Mouse (Mus musculus): Measurements from ENCODE around the gene Rreb1. TPM values are rescaled to one million over a fixed set of nuclear protein-coding genes. Genes with fewer than 3 reads are reported as not detected.
A peak's percentile ranks its signal among the peaks of the same experiment; 100 is the strongest.

Rreb1 gene
- polyA plus RNA-seq, 1 experiment from 2014 or later: 6.1 TPM

- no peak overlapping the region for H3K9ac ChIP-seq
- peaks cover 12% of the 10 kb centered on the region for H3K4me1 ChIP-seq
- no peak for ATAC-seq (ENCODE audit: low FRiP score)
- peaks cover 35% of the 10 kb centered on the region for H3K27me3 ChIP-seq
- H3K9me3 ChIP-seq (replicated peaks): no peaks in the 10 kb centered on the region
- H3K4me3 ChIP-seq: no peak overlapping the region
- H3K4me2 ChIP-seq (replicated peaks): no peak overlapping the region
- 43% methylated on average over 3 of the region's 3 CpGs for WGBS
- H3K27ac ChIP-seq: no peak overlapping the region
- no peaks in the 10 kb centered on the region for H3K36me3 ChIP-seq
Measured at GRCm38 (mm10) chr13:37760373-37760772, 17.8 kb upstream of the Rreb1 start.

- Histone ChIP-seq H3K27ac (no peak overlapping the region), H3K4me1 (peaks cover 12% of the 10 kb centered on the region), H3K27me3 (peaks cover 35% of the 10 kb centered on the region), H3K9me3 (replicated peaks) (no peaks in the 10 kb centered on the region; the same call in 1 of the 2 replicates), H3K4me3 (0 out of 2 replicates have a peak overlapping the region, but pooled peaks have one; percentile 2), H3K4me2 (replicated peaks) (peak overlapping the region; percentile 41), H3K36me3 (no peaks in the 10 kb centered on the region), H3K9ac (no peak overlapping the region)
- peak; percentile 64; the same call in 1 of the 2 replicates for ATAC-seq (ENCODE audit: low FRiP score)
- WGBS: 22% methylated on average over 23 of the region's 23 CpGs
Measured at GRCm38 (mm10) chr13:37760957-37761941, 17.0 kb upstream of the Rreb1 start.

GRCm38 (mm10) chr13:37763800-37764407 lies 14.3 kb upstream of the Rreb1 start:
- Histone ChIP-seq H3K9me3 (replicated peaks) (no peaks in the 10 kb centered on the region; the same call in 1 of the 2 replicates), H3K9ac (no peak overlapping the region), H3K36me3 (no peaks in the 10 kb centered on the region), H3K27ac (no peak overlapping the region), H3K4me3 (no peak overlapping the region), H3K4me2 (replicated peaks) (no peak overlapping the region), H3K27me3 (peaks cover 32% of the 10 kb centered on the region), H3K4me1 (peaks cover 12% of the 10 kb centered on the region)
- ATAC-seq (ENCODE audit: low FRiP score): no peak
- WGBS: 67% methylated on average over 9 of the region's 9 CpGs

GRCm38 (mm10) chr13:37769777-37770176 lies 8.4 kb upstream of the Rreb1 start:
- no peak overlapping the region for H3K4me2 ChIP-seq (replicated peaks)
- H3K4me1 ChIP-seq: 0 out of 2 replicates have a peak, but pooled peaks cover 3% of the 10 kb centered on the region
- WGBS: 5% methylated on average over 1 of the region's 1 CpGs
- no peaks in the 10 kb centered on the region for H3K27me3 ChIP-seq
- no peak for ATAC-seq (ENCODE audit: low FRiP score)
- H3K9me3 ChIP-seq (replicated peaks): no peaks in the 10 kb centered on the region; the same call in 1 of the 2 replicates
- no peaks in the 10 kb centered on the region for H3K36me3 ChIP-seq
- H3K9ac ChIP-seq: no peak overlapping the region
- H3K27ac ChIP-seq: no peak overlapping the region
- H3K4me3 ChIP-seq: no peak overlapping the region

GRCm38 (mm10) chr13:37773476-37773875 lies 4.7 kb upstream of the Rreb1 start:
- Histone ChIP-seq H3K4me3 (no peak overlapping the region), H3K27me3 (peaks cover 16% of the 10 kb centered on the region), H3K9ac (no peak overlapping the region), H3K4me2 (replicated peaks) (no peak overlapping the region), H3K9me3 (replicated peaks) (no peaks in the 10 kb centered on the region), H3K36me3 (no peaks in the 10 kb centered on the region), H3K27ac (no peak overlapping the region), H3K4me1 (peaks cover 10% of the 10 kb centered on the region)
- ATAC-seq (ENCODE audit: low FRiP score): no peak

- no peaks in the 10 kb centered on the region for H3K9me3 ChIP-seq (replicated peaks)
- no peak overlapping the region for H3K4me2 ChIP-seq (replicated peaks)
- peaks cover 20% of the 10 kb centered on the region for H3K4me1 ChIP-seq
- peaks cover 38% of the 10 kb centered on the region for H3K27me3 ChIP-seq
- ATAC-seq (ENCODE audit: low FRiP score): no peak
- H3K9ac ChIP-seq: no peak overlapping the region
- H3K27ac ChIP-seq: no peak overlapping the region
- H3K4me3 ChIP-seq: no peak overlapping the region
- H3K36me3 ChIP-seq: no peaks in the 10 kb centered on the region
Measured at GRCm38 (mm10) chr13:37776675-37777074, 1.5 kb upstream of the Rreb1 start.

- H3K4me1 ChIP-seq: peaks cover 20% of the 10 kb centered on the region
- H3K27ac ChIP-seq: no peak overlapping the region
- peaks cover 38% of the 10 kb centered on the region for H3K27me3 ChIP-seq
- H3K9ac ChIP-seq: peak overlapping the region; percentile 62
- H3K4me3 ChIP-seq: peak overlapping the region; percentile 57
- H3K4me2 ChIP-seq (replicated peaks): peak overlapping the region; percentile 100
- peak; percentile 66 for ATAC-seq (ENCODE audit: low FRiP score)
- no peaks in the 10 kb centered on the region for H3K9me3 ChIP-seq (replicated peaks)
- WGBS: 19% methylated on average over 25 of the region's 25 CpGs
- no peaks in the 10 kb centered on the region for H3K36me3 ChIP-seq
Measured at GRCm38 (mm10) chr13:37777351-37778146, 651 bp upstream of the Rreb1 start.

- Histone ChIP-seq H3K9me3 (replicated peaks) (no peaks in the 10 kb centered on the region), H3K27me3 (peaks cover 38% of the 10 kb centered on the region), H3K27ac (no peak overlapping the region), H3K4me2 (replicated peaks) (peak overlapping the region; percentile 100), H3K4me1 (peaks cover 20% of the 10 kb centered on the region), H3K4me3 (peak overlapping the region; percentile 57), H3K36me3 (no peaks in the 10 kb centered on the region), H3K9ac (peak overlapping the region; percentile 62)
- under 1% methylated on average over 33 of the region's 33 CpGs for WGBS
- ATAC-seq (ENCODE audit: low FRiP score): peak; percentile 56
Measured at GRCm38 (mm10) chr13:37778594-37779231, 513 bp downstream of the Rreb1 start.

- peaks cover 20% of the 10 kb centered on the region for H3K4me1 ChIP-seq
- ATAC-seq (ENCODE audit: low FRiP score): no peak
- peak overlapping the region; percentile 57 for H3K4me3 ChIP-seq
- no peaks in the 10 kb centered on the region for H3K36me3 ChIP-seq
- 3% methylated on average over 9 of the region's 9 CpGs for WGBS
- H3K27ac ChIP-seq: no peak overlapping the region
- H3K9ac ChIP-seq: peak overlapping the region; percentile 62; the same call in 1 of the 2 replicates
- H3K27me3 ChIP-seq: peaks cover 38% of the 10 kb centered on the region
- H3K9me3 ChIP-seq (replicated peaks): no peaks in the 10 kb centered on the region
- peak overlapping the region; percentile 100 for H3K4me2 ChIP-seq (replicated peaks)
Measured at GRCm38 (mm10) chr13:37779251-37779667, 1.1 kb downstream of the Rreb1 start.

GRCm38 (mm10) chr13:37781557-37781956 lies 3.4 kb downstream of the Rreb1 start:
- no peak overlapping the region for H3K27ac ChIP-seq
- 78% methylated on average over 2 of the region's 2 CpGs for WGBS
- H3K36me3 ChIP-seq: no peaks in the 10 kb centered on the region
- H3K27me3 ChIP-seq: peaks cover 38% of the 10 kb centered on the region
- H3K9me3 ChIP-seq (replicated peaks): no peaks in the 10 kb centered on the region
- H3K4me1 ChIP-seq: peaks cover 20% of the 10 kb centered on the region
- no peak overlapping the region for H3K4me2 ChIP-seq (replicated peaks)
- H3K4me3 ChIP-seq: no peak overlapping the region
- ATAC-seq (ENCODE audit: low FRiP score): no peak
- no peak overlapping the region for H3K9ac ChIP-seq

GRCm38 (mm10) chr13:37782144-37782543 lies 3.9 kb downstream of the Rreb1 start:
- Histone ChIP-seq H3K27me3 (peaks cover 34% of the 10 kb centered on the region), H3K4me2 (replicated peaks) (no peak overlapping the region), H3K27ac (no peak overlapping the region), H3K36me3 (no peaks in the 10 kb centered on the region), H3K9ac (no peak overlapping the region), H3K9me3 (replicated peaks) (no peaks in the 10 kb centered on the region), H3K4me1 (peaks cover 20% of the 10 kb centered on the region), H3K4me3 (no peak overlapping the region)
- 87% methylated on average over 6 of the region's 6 CpGs for WGBS
- ATAC-seq (ENCODE audit: low FRiP score): no peak
